Mouse (Mus musculus) liver, embryonic 14.5 days (tissue): ENCODE results near the gene Gabrb3.

ENCODE experiments used
- CTCF ChIP-seq: IDR thresholded peaks from 2 replicates; pipeline ENCODE4 v1.5.1; 2016; ENCODE audit warnings: antibody characterized with exemption, low read depth, control low read depth
- EP300 ChIP-seq: IDR thresholded peaks from 2 replicates; pipeline ENCODE4 v1.6.1; 2016; ENCODE audit warnings: antibody characterized with exemption, low read depth

DNA sequence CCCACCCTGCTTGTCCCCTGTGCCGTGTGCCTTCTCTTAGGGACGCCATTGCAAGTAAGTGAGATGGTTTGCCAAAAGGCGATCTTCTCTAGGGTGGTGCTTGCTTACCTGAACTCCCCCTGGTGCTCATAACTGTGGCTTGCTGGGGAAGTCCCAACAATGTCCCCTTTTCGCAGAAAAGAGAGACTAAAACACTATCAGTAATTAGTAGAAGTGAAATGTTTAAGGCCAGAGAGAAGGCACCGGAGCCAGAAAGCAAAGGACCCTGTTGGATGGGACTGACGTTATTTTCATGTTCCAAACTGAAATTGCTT is 32.2 kb upstream of the Gabrb3 start:
- no peak for TF ChIP-seq CTCF
- no peak for TF ChIP-seq EP300
